2 mouse cellular contexts compared by ENCODE assay signal in the genomic region with DNA sequence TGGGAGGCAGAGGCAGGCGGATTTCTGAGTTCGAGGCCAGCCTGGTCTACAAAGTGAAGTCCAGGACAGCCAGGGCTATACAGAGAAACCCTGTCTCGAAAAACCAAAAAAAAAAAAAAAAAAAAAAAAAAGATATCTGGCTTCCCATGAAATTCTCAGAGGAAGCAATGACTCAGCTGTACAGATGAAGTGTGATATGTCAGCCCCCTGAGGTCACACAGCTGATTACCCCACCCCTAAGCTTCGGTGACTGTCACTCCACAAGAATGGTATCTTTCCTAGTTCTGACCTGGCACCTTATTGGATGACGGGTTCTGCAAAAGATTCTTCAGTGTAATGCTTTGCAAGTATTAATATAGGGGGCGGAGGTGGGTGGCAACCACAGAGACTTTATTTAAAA. TPM values are rescaled to one million over a fixed set of nuclear protein-coding genes. Genes with fewer than 3 reads are reported as not detected.
"Had no signal": no experiment of that assay in that cellular context is flagged by ENCODE, and none has a peak within 500 bp of the region (broad histone marks: within the 10 kb centered on the region; RNA-seq: fewer than 3 reads in every experiment).

No protein-coding gene starts in this region.

RNA-seq across cellular contexts. Expression of gene Rasl11a, which starts 33.0 kb away (rescaled TPM):
- total RNA-seq: monocyte, adult 5-6 weeks; neutrophil, adult 5-6 weeks had no signal
